Mouse (Mus musculus) embryonic facial prominence, embryonic 15.5 days (tissue): ENCODE data around the gene Harbi1. TPM values are rescaled to one million over a fixed set of nuclear protein-coding genes. Genes with fewer than 3 reads are reported as not detected.

Experiments
- ATAC-seq: fragments of 200-750 bp; cut with Nextera tagmentation; 2 replicates; pipeline ENCODE4 v1.8.0; 2017; ENCODE audit warnings: low read depth, moderate TSS enrichment; ENCODE audit not compliant: insufficient number of reproducible peaks, low FRiP score, low TSS enrichment
- H3K27ac ChIP-seq: fragments of 300-500 bp; sonication (generic); replicated peaks from 2 replicates; pipeline ENCODE4 v1.5.1; 2015; ENCODE audit warnings: mild to moderate bottlenecking, inconsistent platforms
- H3K27me3 ChIP-seq: fragments of 300-500 bp; sonication (generic); 2 replicates; pipeline ENCODE4 v1.6.1; 2015; ENCODE audit warnings: inconsistent platforms
- H3K36me3 ChIP-seq: fragments of 300-500 bp; sonication (generic); 2 replicates; pipeline ENCODE4 v1.6.1; 2015; ENCODE audit warnings: mild to moderate bottlenecking, inconsistent platforms
- H3K4me1 ChIP-seq: fragments of 300-500 bp; sonication (generic); 2 replicates; pipeline ENCODE4 v1.6.1; 2015; ENCODE audit warnings: inconsistent platforms
- H3K4me2 ChIP-seq: fragments of 300-500 bp; sonication (generic); replicated peaks from 2 replicates; pipeline ENCODE4 v1.6.1; 2015; ENCODE audit warnings: mild to moderate bottlenecking, inconsistent platforms
- H3K4me3 ChIP-seq: fragments of 300-500 bp; sonication (generic); replicated peaks from 2 replicates; pipeline ENCODE4 v1.5.1; 2015; ENCODE audit warnings: mild to moderate bottlenecking, inconsistent platforms
- H3K9ac ChIP-seq: fragments of 300-500 bp; sonication (generic); 2 replicates; pipeline ENCODE4 v1.6.1; 2015; ENCODE audit warnings: inconsistent platforms
- H3K9me3 ChIP-seq: fragments of 300-500 bp; sonication (generic); replicated peaks from 2 replicates; pipeline ENCODE4 v1.6.1; 2016; ENCODE audit warnings: inconsistent platforms
- WGBS: fragments of 180-500 bp; shearing (Covaris S2); methylation state at CpG from one replicate; pipeline ENCODE4 v1.1.7; 2015; 5-methylcytosine and 5-hydroxymethylcytosine counted together
- polyA plus RNA-seq: library from polyadenylated mRNA; unstranded; fragments of >200 nt; fragmentation: Nextera tagmentation; extraction: Ambion mirVana; gene quantifications from 2 replicates; pipeline ENCODE4 v1.2.1, GENCODE M21; 2015

The Harbi1 gene
- 19.3 and 25.4 TPM in 2 replicates for polyA plus RNA-seq

DNA sequence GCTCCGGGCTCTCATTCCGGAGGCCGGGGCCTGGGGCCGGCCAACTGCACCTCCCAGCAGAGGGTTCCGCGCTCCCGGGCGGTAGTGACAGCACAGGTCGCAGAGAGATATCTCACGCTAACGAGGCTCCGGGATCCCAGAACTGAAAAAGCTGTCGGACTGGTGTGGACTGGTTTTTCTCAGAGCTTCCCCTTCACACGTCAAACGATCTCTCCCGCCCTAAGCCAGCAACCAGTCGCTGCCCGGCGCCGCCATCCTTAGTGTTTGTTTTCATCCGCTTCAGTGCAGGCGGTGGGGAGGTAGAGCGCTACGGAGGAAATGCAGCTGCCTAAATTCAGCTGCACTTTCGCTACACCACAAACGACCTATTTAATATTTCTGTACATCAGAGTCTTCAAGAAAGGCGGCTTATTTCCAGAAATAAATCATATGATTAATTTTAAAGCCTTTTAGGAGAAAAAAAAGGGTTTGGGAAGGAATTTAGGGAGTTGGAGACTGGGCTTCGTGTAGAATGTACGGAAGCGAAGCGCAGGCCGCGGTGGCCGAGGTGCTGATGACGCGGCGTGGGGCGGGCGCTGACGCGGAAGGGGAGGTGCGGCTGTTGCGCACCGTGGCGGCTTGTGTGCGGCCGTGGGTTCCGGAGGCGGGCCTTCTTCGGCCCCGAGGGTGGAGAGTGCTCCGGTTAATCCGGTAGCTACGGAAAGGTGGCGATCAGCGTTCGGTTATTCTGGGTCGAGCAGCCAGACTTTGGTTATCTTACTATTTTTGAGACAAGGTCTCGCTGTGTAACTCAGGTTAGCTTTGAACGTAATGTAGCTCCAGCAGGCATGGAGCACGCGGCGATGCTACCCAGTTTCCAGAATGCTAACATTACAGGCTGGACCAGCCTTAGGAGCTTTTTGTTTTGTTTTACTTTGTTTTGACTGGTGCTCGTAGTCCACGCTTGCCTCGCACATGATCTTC, at the start of gene Harbi1, which contains the start of gene Atg13:
TSS of gene Harbi1 (plus strand) at position 581 of the 963 bp plus-strand sequence.
TSS of gene Atg13 (minus strand) at position 305 of the 963 bp plus-strand sequence.
- Histone ChIP-seq H3K4me3 (peak within 1 kb of the TSS; percentile 71), H3K36me3 (no peaks in the 10 kb centered on the region), H3K4me2 (peak within 1 kb of the TSS; percentile 76), H3K9me3 (no peaks in the 10 kb centered on the region), H3K4me1 (peaks cover 17% of the 10 kb centered on the region), H3K9ac (peak within 1 kb of the TSS; percentile 54), H3K27ac (peak within 1 kb of the TSS; percentile 93), H3K27me3 (no peaks in the 10 kb centered on the region)
- WGBS, result under 1% methylated on average over 66 of the region's 66 CpGs
- peak; percentile 98 for ATAC-seq

DNA sequence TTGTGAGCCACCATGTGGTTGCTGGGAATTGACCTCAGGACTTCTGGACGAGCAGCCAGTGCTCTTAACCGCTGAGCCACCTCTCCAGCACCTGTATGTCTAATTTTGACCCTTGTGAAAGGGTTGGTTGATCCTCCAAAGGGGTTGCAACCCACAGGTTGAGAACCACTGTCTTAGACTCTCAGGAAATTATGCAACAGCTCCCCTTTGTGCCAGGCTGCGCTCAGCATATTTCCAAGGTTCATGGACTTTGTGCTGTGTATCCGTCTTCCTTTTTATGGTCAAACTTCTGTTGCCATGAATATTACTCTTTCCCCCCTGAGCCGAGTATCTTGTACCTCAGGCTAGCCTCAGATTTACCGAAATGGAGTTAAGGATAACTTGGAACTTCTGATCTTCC, 49.7 kb upstream of the Harbi1 start:
- Histone ChIP-seq H3K4me2 (no peak overlapping the region), H3K9me3 (no peaks in the 10 kb centered on the region), H3K36me3 (peaks cover 87% of the 10 kb centered on the region), H3K27ac (no peak overlapping the region), H3K4me3 (no peak overlapping the region), H3K9ac (no peak overlapping the region), H3K27me3 (no peaks in the 10 kb centered on the region), H3K4me1 (no peaks in the 10 kb centered on the region)
- 92% methylated on average over 6 of the region's 6 CpGs for WGBS
- no peak for ATAC-seq

- ATAC-seq, result no peak
These were observed 45.9 kb upstream of the Harbi1 start for GRCm38 (mm10) chr2:91664780-91665179.

GRCm38 (mm10) chr2:91666386-91666910, 44.2 kb upstream of the Harbi1 start:
- Histone ChIP-seq H3K27me3 (no peaks in the 10 kb centered on the region), H3K9ac (no peak overlapping the region), H3K9me3 (no peaks in the 10 kb centered on the region), H3K36me3 (peaks cover 92% of the 10 kb centered on the region), H3K4me2 (no peak overlapping the region), H3K27ac (no peak overlapping the region), H3K4me1 (no peaks in the 10 kb centered on the region), H3K4me3 (no peak overlapping the region)
- ATAC-seq, result no peak
- 95% methylated on average over 6 of the region's 6 CpGs for WGBS

More at GRCm38 (mm10) chr2:91664780-91665179, 45.9 kb upstream of the Harbi1 start:
- Histone ChIP-seq H3K36me3 (peaks cover 86% of the 10 kb centered on the region), H3K9ac (no peak overlapping the region), H3K4me3 (no peak overlapping the region), H3K4me1 (no peaks in the 10 kb centered on the region), H3K27me3 (no peaks in the 10 kb centered on the region), H3K9me3 (no peaks in the 10 kb centered on the region), H3K27ac (no peak overlapping the region), H3K4me2 (no peak overlapping the region)

DNA sequence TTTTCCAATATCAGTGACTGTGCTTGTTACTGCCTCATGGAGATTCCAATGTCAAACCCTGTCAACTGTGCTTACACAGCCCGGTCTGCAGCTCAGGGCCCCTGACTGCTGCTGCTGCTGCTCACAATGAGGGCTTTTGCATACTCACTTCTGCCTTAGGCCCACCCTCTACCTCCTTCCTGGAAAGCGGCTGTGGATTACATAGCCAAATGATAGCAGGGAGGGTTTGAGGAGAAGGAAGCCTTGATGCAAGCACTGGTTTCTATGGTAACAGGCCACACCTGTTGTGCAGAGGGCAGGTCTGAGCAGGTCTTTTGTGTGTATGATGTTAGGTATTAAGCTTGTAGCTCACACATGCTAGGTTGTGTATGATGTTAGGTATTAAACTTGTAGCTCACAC, 42.9 kb upstream of the Harbi1 start:
- H3K36me3 ChIP-seq, result peaks cover 93% of the 10 kb centered on the region
- no peaks in the 10 kb centered on the region for H3K27me3 ChIP-seq
- no peaks in the 10 kb centered on the region for H3K4me1 ChIP-seq
- no peak for ATAC-seq
- H3K4me2 ChIP-seq, result no peak overlapping the region
- no peak overlapping the region for H3K27ac ChIP-seq
- H3K4me3 ChIP-seq, result no peak overlapping the region
- H3K9ac ChIP-seq, result no peak overlapping the region
- H3K9me3 ChIP-seq, result no peaks in the 10 kb centered on the region
- WGBS, result 56% methylated on average over 2 of the region's 2 CpGs

DNA sequence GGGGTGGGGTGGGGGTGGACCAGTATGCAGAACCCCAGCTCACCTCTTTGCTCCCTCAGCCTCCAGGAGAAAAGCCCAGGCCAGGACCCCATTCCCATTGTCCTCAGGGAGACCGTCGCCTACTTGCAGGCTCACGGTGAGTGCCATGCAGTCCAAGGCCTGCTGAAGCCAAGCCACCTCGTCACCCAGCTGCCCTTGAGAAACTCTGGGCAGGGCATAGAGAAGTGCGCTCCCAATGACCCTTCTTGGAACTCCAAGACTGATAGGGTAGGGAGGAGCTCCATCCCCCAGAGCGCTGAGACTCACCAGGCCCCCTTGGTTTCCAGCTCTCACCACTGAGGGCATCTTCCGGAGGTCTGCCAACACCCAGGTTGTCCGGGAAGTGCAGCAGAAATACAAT, 41.3 kb upstream of the Harbi1 start:
- Histone ChIP-seq H3K9me3 (no peaks in the 10 kb centered on the region), H3K27ac (no peak overlapping the region), H3K4me3 (no peak overlapping the region), H3K9ac (no peak overlapping the region), H3K4me1 (no peaks in the 10 kb centered on the region), H3K36me3 (peaks cover 90% of the 10 kb centered on the region), H3K27me3 (no peaks in the 10 kb centered on the region), H3K4me2 (no peak overlapping the region)
- no peak for ATAC-seq
- WGBS, result 90% methylated on average over 8 of the region's 8 CpGs

DNA sequence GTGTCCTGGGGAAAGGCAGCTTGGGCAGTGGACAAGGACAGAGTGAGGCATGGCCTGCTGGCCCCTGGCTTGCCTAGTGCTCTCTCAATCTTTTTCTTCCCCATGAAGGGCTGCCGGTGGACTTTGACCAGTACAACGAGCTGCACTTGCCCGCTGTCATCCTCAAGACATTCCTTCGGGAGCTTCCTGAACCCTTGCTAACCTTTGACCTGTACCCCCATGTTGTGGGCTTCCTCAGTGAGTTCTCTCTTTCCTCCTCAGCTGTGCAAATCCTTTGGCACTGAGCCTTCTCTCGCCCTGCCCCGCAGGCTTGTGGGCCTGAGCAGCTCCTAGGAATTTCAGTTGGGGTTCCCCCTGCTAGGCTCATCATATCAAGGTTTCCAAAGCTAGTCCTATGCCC, 40.6 kb upstream of the Harbi1 start:
- no peaks in the 10 kb centered on the region for H3K4me1 ChIP-seq
- peaks cover 90% of the 10 kb centered on the region for H3K36me3 ChIP-seq
- H3K4me2 ChIP-seq, result no peak overlapping the region
- no peak for ATAC-seq
- H3K27me3 ChIP-seq, result no peaks in the 10 kb centered on the region
- no peak overlapping the region for H3K27ac ChIP-seq
- 91% methylated on average over 6 of the region's 6 CpGs for WGBS
- no peaks in the 10 kb centered on the region for H3K9me3 ChIP-seq
- no peak overlapping the region for H3K4me3 ChIP-seq
- H3K9ac ChIP-seq, result no peak overlapping the region

- Histone ChIP-seq H3K4me3 (no peak overlapping the region), H3K36me3 (peaks cover 94% of the 10 kb centered on the region), H3K27ac (no peak overlapping the region), H3K4me2 (no peak overlapping the region), H3K4me1 (no peaks in the 10 kb centered on the region), H3K9ac (no peak overlapping the region), H3K27me3 (no peaks in the 10 kb centered on the region), H3K9me3 (no peaks in the 10 kb centered on the region)
- 88% methylated on average over 2 of the region's 2 CpGs for WGBS
- ATAC-seq, result no peak
These were observed 37.1 kb upstream of the Harbi1 start for GRCm38 (mm10) chr2:91673587-91673986.

DNA sequence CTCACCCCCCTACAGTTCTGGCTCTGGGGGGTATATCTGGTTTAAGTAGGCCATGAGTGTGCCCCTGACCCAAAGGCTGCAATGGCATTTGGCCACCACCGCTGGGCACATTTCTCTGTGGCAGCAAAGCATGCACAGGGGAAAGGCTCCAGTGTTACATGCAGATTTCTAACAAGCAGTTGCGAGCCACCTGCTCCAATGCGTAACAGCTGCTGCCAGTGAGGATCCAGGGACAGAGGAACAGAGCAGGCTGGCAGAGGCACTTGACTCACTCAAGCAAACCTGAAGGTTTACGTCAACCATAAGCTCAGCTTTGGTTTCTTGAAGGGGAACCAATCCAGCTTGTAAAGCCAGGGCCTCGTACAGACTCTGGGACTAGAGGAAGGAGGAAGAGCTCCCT, 35.8 kb upstream of the Harbi1 start:
- no peak overlapping the region for H3K9ac ChIP-seq
- H3K36me3 ChIP-seq, result peaks cover 91% of the 10 kb centered on the region
- H3K4me1 ChIP-seq, result no peaks in the 10 kb centered on the region
- 75% methylated on average over 5 of the region's 5 CpGs for WGBS
- H3K4me3 ChIP-seq, result no peak overlapping the region
- no peak for ATAC-seq
- H3K27me3 ChIP-seq, result no peaks in the 10 kb centered on the region
- H3K9me3 ChIP-seq, result no peaks in the 10 kb centered on the region
- H3K27ac ChIP-seq, result no peak overlapping the region
- no peak overlapping the region for H3K4me2 ChIP-seq

DNA sequence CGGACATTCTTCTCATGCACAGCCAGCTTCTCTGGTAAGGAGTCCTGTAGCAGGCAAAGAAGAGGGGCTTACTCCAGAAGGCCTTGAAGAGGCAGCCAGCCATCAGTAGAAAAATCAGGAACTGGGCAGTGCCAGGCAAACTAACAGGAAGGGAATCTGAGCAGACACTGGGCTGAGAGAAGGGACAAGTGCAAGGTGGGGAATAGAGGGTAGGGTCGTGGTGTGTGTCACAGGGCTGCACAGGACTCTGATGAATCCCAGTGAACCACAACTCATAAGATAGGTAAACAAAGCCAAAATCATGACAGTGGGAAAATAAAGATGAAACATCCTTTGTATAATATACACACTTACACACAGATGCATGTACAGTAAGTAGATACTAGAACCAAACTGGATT, 34.2 kb upstream of the Harbi1 start:
- no peak for ATAC-seq
- WGBS, result 71% methylated on average over 2 of the region's 2 CpGs
- H3K4me1 ChIP-seq, result no peaks in the 10 kb centered on the region
- H3K9ac ChIP-seq, result no peak overlapping the region
- H3K4me3 ChIP-seq, result no peak overlapping the region
- H3K36me3 ChIP-seq, result peaks cover 90% of the 10 kb centered on the region
- H3K9me3 ChIP-seq, result no peaks in the 10 kb centered on the region
- H3K27ac ChIP-seq, result no peak overlapping the region
- H3K27me3 ChIP-seq, result no peaks in the 10 kb centered on the region
- no peak overlapping the region for H3K4me2 ChIP-seq

DNA sequence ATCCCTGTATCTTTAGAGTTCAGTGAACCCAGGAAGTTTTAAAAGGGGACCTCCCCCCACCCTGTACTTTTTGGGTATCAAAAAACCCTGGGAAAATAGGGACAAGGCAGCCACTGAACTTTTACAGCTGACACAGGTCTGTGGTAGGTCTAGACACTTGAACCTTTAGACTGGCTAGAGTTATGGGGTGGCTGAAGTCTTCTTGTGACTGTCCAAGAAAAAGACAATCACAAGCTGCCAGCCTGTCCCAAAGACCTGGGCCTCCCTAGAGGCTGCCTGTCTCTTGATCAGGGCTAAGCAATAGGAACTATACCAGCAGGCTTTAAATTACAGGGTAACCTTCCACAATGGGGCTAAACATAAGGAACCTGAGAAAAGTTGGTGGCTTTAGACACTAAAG, 33.7 kb upstream of the Harbi1 start:
- no peaks in the 10 kb centered on the region for H3K27me3 ChIP-seq
- peaks cover 88% of the 10 kb centered on the region for H3K36me3 ChIP-seq
- H3K9me3 ChIP-seq, result no peaks in the 10 kb centered on the region
- ATAC-seq, result no peak
- H3K9ac ChIP-seq, result no peak overlapping the region
- H3K4me2 ChIP-seq, result no peak overlapping the region
- no peak overlapping the region for H3K4me3 ChIP-seq
- no peak overlapping the region; the same call in 1 of the 2 replicates for H3K27ac ChIP-seq
- no peaks in the 10 kb centered on the region for H3K4me1 ChIP-seq
